24 mouse cellular contexts compared by ENCODE assay signal in genomic region chrX:135791536-135791935, GRCm38 (mm10). TPM values are rescaled to one million over a fixed set of nuclear protein-coding genes. Genes with fewer than 3 reads are reported as not detected.
A peak's percentile ranks its signal among the peaks of the same experiment; 100 is the strongest.
DNase-seq lines count a peak whose midpoint lies in the region; ATAC-seq lines count a peak whose summit lies in the region.
"Had no signal": no experiment of that assay in that cellular context is flagged by ENCODE, and none has a peak within 500 bp of the region (broad histone marks: within the 10 kb centered on the region; RNA-seq: fewer than 3 reads in every experiment).

No protein-coding gene starts in this region.

- H3K36me3 ChIP-seq in embryonic facial prominence, embryonic 14.5 days (ENCODE audit: control insufficient read depth, insufficient read depth, low read length) = no peaks in the 10 kb centered on the region
- no peaks in the 10 kb centered on the region for H3K36me3 ChIP-seq in embryonic facial prominence, embryonic 10.5 days (replicated peaks)
- H3K36me3 ChIP-seq: embryonic facial prominence, embryonic 12.5 days; forebrain, embryonic 15.5 days had no signal

- H3K4me3 ChIP-seq in embryonic facial prominence, embryonic 14.5 days (ENCODE audit: low read depth, low read length) = no peak overlapping the region
- no peak overlapping the region for H3K4me3 ChIP-seq in embryonic facial prominence, embryonic 10.5 days
- H3K4me3 ChIP-seq: embryonic facial prominence, embryonic 12.5 days; forebrain, embryonic 13.5 days; forebrain, embryonic 15.5 days had no signal

- no peaks in the 10 kb centered on the region for H3K9me3 ChIP-seq in embryonic facial prominence, embryonic 14.5 days (ENCODE audit: control insufficient read depth, low read length)
- no peaks in the 10 kb centered on the region for H3K9me3 ChIP-seq in embryonic facial prominence, embryonic 10.5 days
- H3K9me3 ChIP-seq: embryonic facial prominence, embryonic 12.5 days; forebrain, embryonic 13.5 days; forebrain, embryonic 15.5 days had no signal

- H3K27me3 ChIP-seq in embryonic facial prominence, embryonic 14.5 days (replicated peaks; ENCODE audit: control insufficient read depth, insufficient read depth, low read length) = no peaks in the 10 kb centered on the region
- H3K27me3 ChIP-seq in embryonic facial prominence, embryonic 10.5 days (replicated peaks; ENCODE audit: low read depth, poor library complexity, severe bottlenecking) = peaks cover 5% of the 10 kb centered on the region; the same call in 1 of the 2 replicates
- H3K27me3 ChIP-seq: CH12.LX; embryonic facial prominence, embryonic 12.5 days; forebrain, embryonic 13.5 days; forebrain, embryonic 15.5 days had no signal

- H3K27ac ChIP-seq in embryonic facial prominence, embryonic 14.5 days (replicated peaks; ENCODE audit: low read depth, low read length) = 0 out of 2 replicates have a peak overlapping the region, but pooled peaks have one; percentile 52
- no peak overlapping the region for H3K27ac ChIP-seq in embryonic facial prominence, embryonic 10.5 days (replicated peaks)
- H3K27ac ChIP-seq: embryonic facial prominence, embryonic 12.5 days; forebrain, embryonic 13.5 days; forebrain, embryonic 15.5 days had no signal

- no peak for ATAC-seq in embryonic facial prominence, embryonic 14.5 days (ENCODE audit: low read depth)
- ATAC-seq: CD4-positive, CD25-positive, alpha-beta regulatory T cell, adult 4 months; forebrain, embryonic 13.5 days; forebrain, embryonic 15.5 days; forebrain, postnatal 0 days had no signal

- no peak overlapping the region for H3K9ac ChIP-seq in embryonic facial prominence, embryonic 14.5 days (ENCODE audit: low read depth, low read length)
- H3K9ac ChIP-seq: embryonic facial prominence, embryonic 12.5 days; forebrain, embryonic 13.5 days; forebrain, embryonic 15.5 days; forebrain, postnatal 0 days had no signal

- DNase-seq in embryonic facial prominence, embryonic 14.5 days (ENCODE audit: low spot score) = no peak
- no peak for DNase-seq in embryonic facial prominence, embryonic 10.5 days (ENCODE audit: low spot score)
- DNase-seq in ES-CJ7 (ENCODE audit: low read depth, low spot score) = peak; percentile 20
- peak; percentile 51 for DNase-seq in ZHBTc4 (ENCODE audit: low read depth, low spot score)
- no peak for DNase-seq in heart, adult 8-10 months (ENCODE audit: low spot score)
- DNase-seq in spleen, adult 12 weeks (ENCODE audit: low spot score) = no peak
- DNase-seq: adrenal gland, adult 2 months; adrenal gland, postnatal 10 days; adrenal gland, postnatal 25 days; B cell, adult 2 months; cerebellum, adult 11 months; cerebellum, adult 18-20 months; cerebellum, adult 8-10 months; cerebellum, adult 9-11 months; cerebellum, postnatal 14 days; cerebellum, postnatal 36 days; embryo, embryonic 11 days; forebrain, postnatal 0 days had no signal

- H3K4me2 ChIP-seq in embryonic facial prominence, embryonic 14.5 days (ENCODE audit: low read depth, low read length) = no peak overlapping the region
- H3K4me2 ChIP-seq: embryonic facial prominence, embryonic 12.5 days; forebrain, embryonic 13.5 days; forebrain, embryonic 15.5 days had no signal

- no peaks in the 10 kb centered on the region for H3K4me1 ChIP-seq in embryonic facial prominence, embryonic 14.5 days (ENCODE audit: control insufficient read depth, insufficient read depth, low read length)
- H3K4me1 ChIP-seq in embryonic facial prominence, embryonic 10.5 days = no peaks in the 10 kb centered on the region
- H3K4me1 ChIP-seq: embryonic facial prominence, embryonic 12.5 days; forebrain, embryonic 13.5 days; forebrain, embryonic 15.5 days had no signal

RNA-seq across cellular contexts. Expression of gene Bhlhb9, which starts 5.9 kb away (rescaled TPM):
- 48.6 and 59.2 TPM in 2 replicates for polyA plus RNA-seq in embryonic facial prominence, embryonic 14.5 days (2014; fragmentation: Nextera tagmentation; extraction: Ambion mirVana)
- 49.2 and 52.8 TPM in 2 replicates for polyA plus RNA-seq in embryonic facial prominence, embryonic 10.5 days (2016; fragmentation: Nextera tagmentation; extraction: Ambion mirVana)
- total RNA-seq in heart, adult 8-10 months (2022) = 10 to 100 TPM in 2 of 4 experiments, 1 to 10 TPM in 2; 7.5 to 16.9 (median 13.2) TPM
- total RNA-seq: MEL had no signal

RNA-seq across cellular contexts. Expression of gene Gprasp2, which starts 47.3 kb away (rescaled TPM):
- polyA plus RNA-seq in embryonic facial prominence, embryonic 14.5 days (2014; fragmentation: Nextera tagmentation; extraction: Ambion mirVana) = 28.0 and 36.9 TPM in 2 replicates
- 28.7 and 31.8 TPM in 2 replicates for polyA plus RNA-seq in embryonic facial prominence, embryonic 10.5 days (2016; fragmentation: Nextera tagmentation; extraction: Ambion mirVana)
- 1 to 10 TPM; 1.2 to 5.5 (median 2.4) TPM for total RNA-seq in heart, adult 8-10 months (2022)
- total RNA-seq: MEL had no signal

RNA-seq across cellular contexts. Expression of gene Armcx5, which starts 49.0 kb away (rescaled TPM):
- 6.9 and 9.2 TPM in 2 replicates for polyA plus RNA-seq in embryonic facial prominence, embryonic 14.5 days (2014; fragmentation: Nextera tagmentation; extraction: Ambion mirVana)
- polyA plus RNA-seq in embryonic facial prominence, embryonic 10.5 days (2016; fragmentation: Nextera tagmentation; extraction: Ambion mirVana) = 11.1 and 12.3 TPM in 2 replicates
- 1 to 10 TPM; 4.5 to 7.8 (median 5.7) TPM for total RNA-seq in heart, adult 8-10 months (2022)

RNA-seq across cellular contexts. Expression of gene Gprasp1, which starts 49.0 kb away (rescaled TPM):
- 56.4 and 59.2 TPM in 2 replicates for polyA plus RNA-seq in embryonic facial prominence, embryonic 14.5 days (2014; fragmentation: Nextera tagmentation; extraction: Ambion mirVana)
- 51.8 and 55.4 TPM in 2 replicates for polyA plus RNA-seq in embryonic facial prominence, embryonic 10.5 days (2016; fragmentation: Nextera tagmentation; extraction: Ambion mirVana)
- total RNA-seq in heart, adult 8-10 months (2022) = 10 to 100 TPM; 17.9 to 25.6 (median 21.4) TPM

Comparison
In these comparisons a context has a peak if more than half of its experiments do, and no peak if none do; other contexts are left out.
1. DNase-seq: peak in ES-CJ7 (single experiment) and ZHBTc4 (single experiment); none in embryonic facial prominence, embryonic 14.5 days (single experiment), embryonic facial prominence, embryonic 10.5 days (single experiment), heart, adult 8-10 months (single experiment) and spleen, adult 12 weeks (single experiment).